Mouse (Mus musculus): ENCODE measurements around the gene Myadm. TPM values are rescaled to one million over a fixed set of nuclear protein-coding genes. Genes with fewer than 3 reads are reported as not detected.

The Myadm gene
- polyA plus RNA-seq, 1 experiment from 2014 or later: 36.9 TPM

- DNase-seq (ENCODE audit: low spot score) (peak; percentile 72), ATAC-seq (replicated peaks; ENCODE audit: insufficient number of reproducible peaks, low FRiP score, low TSS enrichment, low read depth) (0 out of 2 replicates have a peak, but pooled peaks have one; percentile 20)
- peaks cover 2% of the 10 kb centered on the region for H3K4me1 ChIP-seq (ENCODE audit: control insufficient read depth, insufficient read depth, low read length)
- H3K4me2 ChIP-seq (ENCODE audit: low read depth, low read length): peak overlapping the region; percentile 58
- WGBS: under 1% methylated on average over 16 of the region's 16 CpGs
- H3K9me3 ChIP-seq (replicated peaks; ENCODE audit: control insufficient read depth, low read length): no peaks in the 10 kb centered on the region
- H3K9ac ChIP-seq (replicated peaks; ENCODE audit: low read length): no peak overlapping the region
- H3K27me3 ChIP-seq (ENCODE audit: control insufficient read depth, insufficient read depth, low read length): peaks cover 19% of the 10 kb centered on the region
- peak overlapping the region; percentile 31 for H3K4me3 ChIP-seq (ENCODE audit: low read depth, low read length)
- no peaks in the 10 kb centered on the region for H3K36me3 ChIP-seq (replicated peaks; ENCODE audit: control insufficient read depth, insufficient read depth, low read depth, low read length)
- no peak overlapping the region for H3K27ac ChIP-seq (replicated peaks; ENCODE audit: low read depth, low read length)
Observed at GRCm38 (mm10) chr7:3302556-3303275, 13.8 kb downstream of the Myadm start.

GRCm38 (mm10) chr7:3303276-3303781 is 14.4 kb downstream of the Myadm start:
- DNase-seq (ENCODE audit: low spot score) (peak; percentile 63), ATAC-seq (replicated peaks; ENCODE audit: insufficient number of reproducible peaks, low FRiP score, low TSS enrichment, low read depth) (0 out of 2 replicates have a peak, but pooled peaks have one; percentile 42)
- Histone ChIP-seq H3K9ac (replicated peaks; ENCODE audit: low read length) (0 out of 2 replicates have a peak overlapping the region, but pooled peaks have one; percentile 32), H3K4me1 (ENCODE audit: control insufficient read depth, insufficient read depth, low read length) (peaks cover 2% of the 10 kb centered on the region), H3K27me3 (ENCODE audit: control insufficient read depth, insufficient read depth, low read length) (peaks cover 19% of the 10 kb centered on the region), H3K9me3 (replicated peaks; ENCODE audit: control insufficient read depth, low read length) (no peaks in the 10 kb centered on the region), H3K36me3 (replicated peaks; ENCODE audit: control insufficient read depth, insufficient read depth, low read depth, low read length) (no peaks in the 10 kb centered on the region), H3K4me2 (ENCODE audit: low read depth, low read length) (peak overlapping the region; percentile 58), H3K27ac (replicated peaks; ENCODE audit: low read depth, low read length) (no peak overlapping the region), H3K4me3 (ENCODE audit: low read depth, low read length) (peak overlapping the region; percentile 31)
- under 1% methylated on average over 22 of the region's 29 CpGs for WGBS

DNA sequence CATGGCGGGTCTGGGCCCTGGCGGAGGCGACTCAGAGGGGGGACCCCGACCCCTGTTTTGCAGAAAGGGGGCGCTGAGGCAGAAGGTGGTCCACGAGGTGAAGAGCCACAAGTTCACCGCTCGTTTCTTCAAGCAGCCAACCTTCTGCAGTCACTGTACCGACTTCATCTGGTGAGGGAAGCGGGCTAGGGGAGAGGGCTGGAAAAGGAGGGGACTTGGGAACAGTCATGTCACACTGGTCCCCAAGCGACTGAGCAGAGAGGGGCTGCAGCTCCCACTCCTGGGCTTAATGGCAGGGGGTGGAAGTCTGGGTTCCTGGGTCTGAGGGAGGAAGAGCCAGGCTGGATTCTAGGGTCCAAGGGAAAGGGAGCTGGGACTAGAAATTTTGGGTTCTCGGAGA is 14.9 kb downstream of the Myadm start:
- ATAC-seq (replicated peaks; ENCODE audit: insufficient number of reproducible peaks, low FRiP score, low TSS enrichment, low read depth) (no peak), DNase-seq (ENCODE audit: low spot score) (no peak)
- Histone ChIP-seq H3K4me3 (ENCODE audit: low read depth, low read length) (peak overlapping the region; percentile 31), H3K27ac (replicated peaks; ENCODE audit: low read depth, low read length) (no peak overlapping the region), H3K27me3 (ENCODE audit: control insufficient read depth, insufficient read depth, low read length) (peaks cover 19% of the 10 kb centered on the region), H3K9me3 (replicated peaks; ENCODE audit: control insufficient read depth, low read length) (no peaks in the 10 kb centered on the region), H3K36me3 (replicated peaks; ENCODE audit: control insufficient read depth, insufficient read depth, low read depth, low read length) (no peaks in the 10 kb centered on the region), H3K4me2 (ENCODE audit: low read depth, low read length) (peak overlapping the region; percentile 58), H3K4me1 (ENCODE audit: control insufficient read depth, insufficient read depth, low read length) (peaks cover 2% of the 10 kb centered on the region), H3K9ac (replicated peaks; ENCODE audit: low read length) (0 out of 2 replicates have a peak overlapping the region, but pooled peaks have one; percentile 32)
- WGBS: 2% methylated on average over 12 of the region's 12 CpGs

- Histone ChIP-seq H3K27ac (replicated peaks; ENCODE audit: low read depth, low read length) (no peak overlapping the region), H3K4me1 (ENCODE audit: control insufficient read depth, insufficient read depth, low read length) (peaks cover 2% of the 10 kb centered on the region), H3K27me3 (ENCODE audit: control insufficient read depth, insufficient read depth, low read length) (peaks cover 19% of the 10 kb centered on the region), H3K9ac (replicated peaks; ENCODE audit: low read length) (no peak overlapping the region), H3K4me2 (ENCODE audit: low read depth, low read length) (peak overlapping the region; percentile 58; the same call in 1 of the 2 replicates), H3K4me3 (ENCODE audit: low read depth, low read length) (no peak overlapping the region; the same call in 1 of the 2 replicates), H3K9me3 (replicated peaks; ENCODE audit: control insufficient read depth, low read length) (no peaks in the 10 kb centered on the region), H3K36me3 (replicated peaks; ENCODE audit: control insufficient read depth, insufficient read depth, low read depth, low read length) (no peaks in the 10 kb centered on the region)
- ATAC-seq (replicated peaks; ENCODE audit: insufficient number of reproducible peaks, low FRiP score, low TSS enrichment, low read depth): no peak
- DNase-seq (ENCODE audit: low spot score): no peak
- WGBS: 4% methylated on average over 10 of the region's 10 CpGs
Observed at GRCm38 (mm10) chr7:3304298-3304697, 15.4 kb downstream of the Myadm start.

DNA sequence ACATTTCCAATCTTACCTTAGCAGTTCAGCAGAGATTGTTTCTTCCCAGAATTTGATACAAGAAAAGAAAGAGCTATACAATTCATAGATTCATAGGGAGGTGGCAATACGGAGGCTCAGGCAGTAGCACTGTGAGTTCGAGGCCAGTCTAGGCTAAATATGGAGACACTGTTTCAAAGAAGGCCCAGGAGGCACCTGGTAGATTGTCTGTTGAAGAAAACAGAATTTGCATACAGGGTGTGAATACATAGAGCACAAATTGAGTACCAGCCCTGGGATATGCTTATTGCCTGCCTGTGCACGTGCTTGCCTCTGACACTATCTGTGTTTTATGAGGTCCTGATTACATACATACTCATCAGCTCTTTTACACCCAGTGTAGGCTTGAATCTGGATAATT is 17.5 kb downstream of the Myadm start:
- H3K27ac ChIP-seq (replicated peaks; ENCODE audit: low read depth, low read length): no peak overlapping the region
- no peak overlapping the region for H3K4me3 ChIP-seq (ENCODE audit: low read depth, low read length)
- ATAC-seq (replicated peaks; ENCODE audit: insufficient number of reproducible peaks, low FRiP score, low TSS enrichment, low read depth) (no peak), DNase-seq (ENCODE audit: low spot score) (no peak)
- peaks cover 16% of the 10 kb centered on the region for H3K27me3 ChIP-seq (ENCODE audit: control insufficient read depth, insufficient read depth, low read length)
- no peaks in the 10 kb centered on the region for H3K36me3 ChIP-seq (replicated peaks; ENCODE audit: control insufficient read depth, insufficient read depth, low read depth, low read length)
- H3K4me1 ChIP-seq (ENCODE audit: control insufficient read depth, insufficient read depth, low read length): peaks cover 2% of the 10 kb centered on the region
- no peak overlapping the region for H3K4me2 ChIP-seq (ENCODE audit: low read depth, low read length)
- H3K9ac ChIP-seq (replicated peaks; ENCODE audit: low read length): no peak overlapping the region
- H3K9me3 ChIP-seq (replicated peaks; ENCODE audit: control insufficient read depth, low read length): no peaks in the 10 kb centered on the region
- WGBS: 79% methylated on average over 3 of the region's 3 CpGs

DNA sequence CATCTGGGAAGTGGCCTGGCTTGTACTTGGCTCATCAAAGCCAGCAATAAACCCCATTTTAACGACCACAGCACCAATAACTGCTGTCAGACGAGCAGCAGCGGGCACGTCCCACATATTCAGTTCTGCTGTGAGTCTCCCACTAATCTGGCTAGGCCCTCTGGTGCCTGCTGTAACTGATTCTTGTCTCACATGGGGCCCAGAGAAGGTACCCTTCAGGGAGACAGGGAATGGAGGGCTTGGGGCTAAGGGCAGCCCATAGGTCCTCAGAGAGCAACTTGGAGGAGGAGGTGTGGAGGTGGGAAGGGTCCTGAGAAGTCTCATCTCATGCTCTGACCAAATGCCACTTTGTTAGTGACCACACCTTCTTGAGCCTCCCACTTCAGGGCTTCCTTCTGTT is 19.8 kb downstream of the Myadm start:
- Histone ChIP-seq H3K27me3 (ENCODE audit: control insufficient read depth, insufficient read depth, low read length) (peaks cover 13% of the 10 kb centered on the region), H3K4me2 (ENCODE audit: low read depth, low read length) (no peak overlapping the region), H3K9me3 (replicated peaks; ENCODE audit: control insufficient read depth, low read length) (no peaks in the 10 kb centered on the region), H3K27ac (replicated peaks; ENCODE audit: low read depth, low read length) (no peak overlapping the region), H3K4me1 (ENCODE audit: control insufficient read depth, insufficient read depth, low read length) (peaks cover 2% of the 10 kb centered on the region), H3K9ac (replicated peaks; ENCODE audit: low read length) (no peak overlapping the region), H3K36me3 (replicated peaks; ENCODE audit: control insufficient read depth, insufficient read depth, low read depth, low read length) (no peaks in the 10 kb centered on the region), H3K4me3 (ENCODE audit: low read depth, low read length) (no peak overlapping the region)
- DNase-seq (ENCODE audit: low spot score) (no peak), ATAC-seq (replicated peaks; ENCODE audit: insufficient number of reproducible peaks, low FRiP score, low TSS enrichment, low read depth) (no peak)
- WGBS: 71% methylated on average over 4 of the region's 4 CpGs

DNA sequence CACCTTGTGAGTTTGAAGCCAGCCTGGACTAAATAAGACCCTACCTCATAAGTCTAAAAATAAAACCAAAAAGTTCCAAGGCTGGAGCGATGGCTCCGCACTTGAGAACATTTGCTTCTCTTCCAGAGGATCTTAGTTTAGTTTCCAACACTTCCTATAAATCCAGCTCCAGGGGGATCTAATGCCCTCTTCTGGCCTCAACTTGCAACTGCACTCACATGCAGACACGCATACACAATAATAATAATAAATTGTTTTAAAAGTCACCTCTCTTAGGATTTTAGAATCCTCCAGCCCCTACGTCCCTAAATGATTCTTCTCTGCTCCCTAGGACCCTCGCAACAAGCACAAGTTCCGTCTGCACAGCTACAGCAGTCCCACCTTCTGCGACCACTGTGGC is 21.4 kb downstream of the Myadm start:
- ATAC-seq (replicated peaks; ENCODE audit: insufficient number of reproducible peaks, low FRiP score, low TSS enrichment, low read depth) (no peak), DNase-seq (ENCODE audit: low spot score) (no peak)
- Histone ChIP-seq H3K4me1 (ENCODE audit: control insufficient read depth, insufficient read depth, low read length) (no peaks in the 10 kb centered on the region), H3K4me3 (ENCODE audit: low read depth, low read length) (no peak overlapping the region), H3K27ac (replicated peaks; ENCODE audit: low read depth, low read length) (no peak overlapping the region), H3K9ac (replicated peaks; ENCODE audit: low read length) (no peak overlapping the region), H3K36me3 (replicated peaks; ENCODE audit: control insufficient read depth, insufficient read depth, low read depth, low read length) (no peaks in the 10 kb centered on the region), H3K27me3 (ENCODE audit: control insufficient read depth, insufficient read depth, low read length) (0 out of 2 replicates have a peak, but pooled peaks cover 3% of the 10 kb centered on the region), H3K9me3 (replicated peaks; ENCODE audit: control insufficient read depth, low read length) (no peaks in the 10 kb centered on the region), H3K4me2 (ENCODE audit: low read depth, low read length) (no peak overlapping the region)
- 92% methylated on average over 7 of the region's 7 CpGs for WGBS

DNA sequence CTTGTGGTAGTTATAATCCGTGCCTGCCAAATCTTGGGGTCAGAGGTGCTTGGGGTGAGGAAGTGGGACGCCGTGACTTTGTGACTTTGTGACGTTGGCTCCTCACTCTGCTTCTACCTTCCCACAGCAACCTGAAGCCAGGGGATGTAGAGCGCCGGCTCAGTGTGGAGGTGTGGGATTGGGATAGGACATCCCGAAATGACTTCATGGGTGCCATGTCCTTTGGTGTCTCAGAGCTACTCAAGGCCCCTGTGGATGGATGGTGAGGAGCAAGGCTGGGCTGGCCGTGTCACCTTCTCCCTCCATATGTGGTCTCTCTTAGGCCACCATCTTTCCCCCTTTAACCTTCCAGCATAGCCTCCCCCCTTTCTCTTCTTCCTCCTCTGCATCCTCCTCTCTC is 24.7 kb downstream of the Myadm start:
- no peaks in the 10 kb centered on the region for H3K4me1 ChIP-seq (ENCODE audit: control insufficient read depth, insufficient read depth, low read length)
- H3K27ac ChIP-seq (replicated peaks; ENCODE audit: low read depth, low read length): no peak overlapping the region
- no peaks in the 10 kb centered on the region for H3K36me3 ChIP-seq (replicated peaks; ENCODE audit: control insufficient read depth, insufficient read depth, low read depth, low read length)
- no peak overlapping the region for H3K9ac ChIP-seq (replicated peaks; ENCODE audit: low read length)
- H3K4me2 ChIP-seq (ENCODE audit: low read depth, low read length): no peak overlapping the region
- ATAC-seq (replicated peaks; ENCODE audit: insufficient number of reproducible peaks, low FRiP score, low TSS enrichment, low read depth) (peak; percentile 32; the same call in 1 of the 2 replicates), DNase-seq (ENCODE audit: low spot score) (no peak)
- H3K4me3 ChIP-seq (ENCODE audit: low read depth, low read length): no peak overlapping the region
- no peaks in the 10 kb centered on the region for H3K27me3 ChIP-seq (ENCODE audit: control insufficient read depth, insufficient read depth, low read length)
- 83% methylated on average over 8 of the region's 8 CpGs for WGBS
- H3K9me3 ChIP-seq (replicated peaks; ENCODE audit: control insufficient read depth, low read length): no peaks in the 10 kb centered on the region

Measured in embryonic facial prominence, embryonic 11.5 days (tissue).